Mouse (Mus musculus): ENCODE data around the gene Dpysl5. TPM values are rescaled to one million over a fixed set of nuclear protein-coding genes. Genes with fewer than 3 reads are reported as not detected.
"Not testable (repeated sequence)": the region's sequence is repeated elsewhere in the genome, so short reads cannot be mapped to it uniquely, and the experiment has no call there.

The Dpysl5 gene
- 100 to 1,000 TPM; 102 to 111 TPM for total RNA-seq (2021)
- long read RNA-seq, experiment 1, full-length matches to known transcripts = 8 of 27 reads
- long read RNA-seq, experiment 1, partial matches to known transcripts = 0 of 27 reads
- long read RNA-seq, experiment 1, other reads (novel, unspliced or antisense) = 19 of 27 reads
- long read RNA-seq, experiment 2, full-length matches to known transcripts = 17 of 34 reads
- long read RNA-seq, experiment 2, partial matches to known transcripts = 2 of 34 reads
- long read RNA-seq, experiment 2, other reads (novel, unspliced or antisense) = 15 of 34 reads

DNA sequence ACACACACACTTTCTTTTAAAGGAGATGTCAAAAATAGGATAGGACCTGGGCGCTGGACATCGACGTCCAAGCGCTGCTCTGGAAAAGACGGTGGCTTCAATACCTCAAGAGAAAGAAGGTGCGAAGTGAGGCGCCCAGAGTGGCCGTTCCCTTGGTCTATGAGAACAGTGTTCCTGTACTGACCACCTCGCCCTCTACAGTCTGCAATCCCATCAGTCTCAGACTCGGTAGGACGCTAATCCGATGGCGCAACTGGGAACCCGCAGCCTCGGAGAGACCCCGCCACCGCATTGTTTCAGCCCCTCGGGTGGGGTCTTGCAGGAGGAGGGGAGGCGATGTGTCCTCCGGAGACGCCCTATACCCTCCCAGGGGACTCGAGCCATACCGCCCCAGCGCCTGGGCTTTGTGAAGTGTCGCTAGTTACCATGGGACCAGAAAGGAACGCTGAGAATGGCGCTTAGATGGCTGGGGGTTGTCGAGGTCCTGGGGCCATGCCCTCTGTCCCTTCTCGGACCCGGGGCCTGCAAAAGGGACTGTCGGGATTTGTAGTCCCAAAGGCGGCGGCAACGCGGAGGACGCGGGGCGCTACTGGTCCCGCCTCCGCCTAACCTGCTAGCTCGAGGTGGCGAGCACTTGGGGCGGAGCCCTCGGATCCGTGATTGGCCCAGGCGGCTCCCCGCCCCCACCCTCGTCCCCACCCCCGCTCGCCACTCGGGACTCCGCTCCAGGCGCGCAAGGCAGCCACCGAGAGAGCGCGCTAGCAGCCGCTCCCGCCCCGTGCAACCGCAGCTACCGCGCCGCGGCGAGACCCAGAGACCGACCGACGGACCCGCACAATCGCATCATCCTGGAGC is at the start of gene Dpysl5:
Dpysl5 (plus strand) TSS at position 418 of the 855 bp plus-strand sequence.
- DNase-seq (ENCODE audit: low spot score in 2 of 2) = peak; percentile 86 to 89
- intact Hi-C loops (cut with DNase I) = loop anchor here (10.0 kb wide), 2 partner anchors 173 to 203 kb away; partner anchors contain the start of genes Agbl5 and Emilin1

DNA sequence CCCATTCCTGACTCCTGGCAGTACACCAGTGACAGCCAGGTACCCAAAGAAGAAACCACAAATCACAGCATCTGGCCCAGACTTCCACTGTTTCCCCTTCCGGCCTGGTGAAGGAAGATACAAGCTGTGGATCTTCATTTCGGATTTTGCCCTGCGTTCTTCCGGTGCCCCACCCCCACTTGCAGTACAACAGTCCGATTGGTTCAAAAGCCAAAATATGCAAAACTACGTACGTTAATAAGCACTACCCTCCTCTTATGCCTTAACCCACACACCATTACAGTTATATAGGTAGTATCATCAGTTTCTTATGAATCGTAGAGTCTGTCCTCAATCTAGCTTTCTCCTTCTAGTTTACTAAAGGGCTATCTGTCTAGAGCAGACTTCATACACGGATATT is 46.0 kb upstream of the Dpysl5 start:
- no peak for DNase-seq (ENCODE audit: low spot score in 2 of 2)
- intact Hi-C loops (cut with DNase I) = no loop called here

DNA sequence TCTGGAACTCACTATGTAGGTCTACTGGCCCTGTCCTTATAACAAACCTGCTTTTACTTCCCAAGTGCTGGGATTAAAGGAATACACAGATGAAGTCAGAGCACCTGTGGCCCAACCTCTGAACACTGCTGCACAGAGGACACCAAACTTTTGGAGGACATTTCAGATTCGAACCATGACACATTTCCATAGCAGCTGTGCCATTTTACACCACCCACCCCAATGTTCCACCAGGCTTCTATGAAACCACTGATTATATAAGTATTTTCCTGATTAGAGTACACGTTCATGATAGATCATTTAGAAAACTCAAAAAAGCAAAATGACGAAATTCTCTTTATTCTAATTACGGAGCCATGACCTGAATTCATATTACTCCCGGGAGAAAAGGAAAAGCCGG is 45.4 kb upstream of the Dpysl5 start:
- DNase-seq (ENCODE audit: low spot score in 2 of 2) = peak; percentile 44 to 65
- intact Hi-C loops (cut with DNase I) = no loop called here

DNA sequence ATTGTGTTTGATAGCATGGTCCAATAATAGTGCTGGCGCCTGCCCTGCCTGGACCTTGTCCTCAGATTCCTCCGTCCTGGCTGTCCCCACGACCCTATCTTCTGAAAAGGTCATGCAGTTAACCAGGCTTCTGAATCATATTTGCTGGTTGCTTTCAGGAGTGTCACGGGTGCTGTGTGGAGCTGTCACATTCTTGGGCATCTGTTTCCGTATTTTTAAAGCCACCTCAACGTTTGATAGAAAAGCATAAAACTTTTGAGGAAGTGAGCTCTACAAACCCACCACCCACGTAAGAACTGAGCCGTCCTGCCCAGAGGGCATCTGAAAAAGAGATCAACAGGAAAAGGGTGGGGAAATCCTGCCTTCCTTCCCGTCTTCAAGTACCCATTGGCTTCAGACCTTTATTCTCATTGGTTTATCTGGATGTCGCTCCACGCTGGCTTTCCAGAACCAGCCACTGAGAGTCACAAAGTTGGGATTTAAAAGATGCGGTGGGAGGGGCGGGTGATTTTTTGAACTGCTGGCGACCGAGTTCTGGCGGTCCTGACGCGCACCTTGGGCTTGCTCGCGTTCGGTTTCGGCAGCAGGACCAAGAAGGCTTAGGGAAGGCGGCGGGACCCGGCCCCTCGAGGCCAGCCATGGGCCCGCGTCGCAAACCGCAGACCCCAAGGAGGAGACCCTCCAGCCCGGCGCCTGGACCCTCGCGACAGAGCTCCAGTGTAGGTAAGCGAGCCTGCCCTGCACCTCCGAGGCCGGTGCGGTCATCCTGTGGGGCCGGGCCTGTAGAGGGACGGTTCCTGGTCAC is 44.8 kb upstream of the Dpysl5 start, which contains the start of gene Cenpa:
Cenpa (plus strand) TSS at position 387 of the 805 bp plus-strand sequence.
- peak; percentile 93 to 98 for DNase-seq (ENCODE audit: low spot score in 2 of 2)
- intact Hi-C loops (cut with DNase I) = no loop called here

DNA sequence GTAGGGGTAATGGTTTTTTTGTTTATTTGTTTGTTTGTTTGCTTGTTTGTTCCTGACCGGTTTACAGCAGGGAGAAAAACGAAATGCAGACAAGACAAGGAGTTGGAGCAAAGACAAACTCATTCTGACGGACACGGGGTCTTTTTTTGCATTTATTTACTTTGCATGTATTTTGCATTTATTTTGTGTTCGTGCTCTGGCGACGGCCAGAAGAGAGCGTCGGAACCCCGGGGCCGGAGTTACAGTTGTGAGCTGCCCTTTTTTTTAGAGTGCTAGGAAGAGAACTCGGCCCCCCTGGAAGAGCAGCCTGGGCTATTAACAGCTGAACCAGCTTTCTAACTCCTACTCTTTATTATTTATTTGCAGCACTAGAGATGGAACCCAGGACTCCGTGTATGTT is 44.1 kb upstream of the Dpysl5 start:
- no peak for DNase-seq (ENCODE audit: low spot score in 2 of 2)
- intact Hi-C loops (cut with DNase I) = no loop called here

DNA sequence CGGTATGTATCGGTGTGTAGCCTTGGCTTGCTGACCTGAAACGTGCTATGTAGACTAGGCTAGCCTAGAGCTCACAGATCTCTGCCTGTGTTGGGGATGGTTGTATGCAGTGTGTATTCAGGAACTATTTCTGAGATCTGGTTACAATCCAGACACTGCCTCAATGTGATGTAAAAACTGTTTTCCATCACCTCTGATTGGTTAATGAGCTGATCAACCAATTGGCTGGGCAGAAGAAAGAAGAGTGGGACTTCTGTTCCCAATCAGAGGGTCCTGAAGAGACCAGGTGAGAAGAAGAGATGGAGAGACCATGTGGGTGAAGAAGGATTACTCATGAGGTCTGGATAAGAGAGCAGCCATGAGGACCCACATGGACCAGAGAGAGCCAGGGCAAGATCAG is 43.7 kb upstream of the Dpysl5 start:
- intact Hi-C loops (cut with DNase I) = no loop called here

DNA sequence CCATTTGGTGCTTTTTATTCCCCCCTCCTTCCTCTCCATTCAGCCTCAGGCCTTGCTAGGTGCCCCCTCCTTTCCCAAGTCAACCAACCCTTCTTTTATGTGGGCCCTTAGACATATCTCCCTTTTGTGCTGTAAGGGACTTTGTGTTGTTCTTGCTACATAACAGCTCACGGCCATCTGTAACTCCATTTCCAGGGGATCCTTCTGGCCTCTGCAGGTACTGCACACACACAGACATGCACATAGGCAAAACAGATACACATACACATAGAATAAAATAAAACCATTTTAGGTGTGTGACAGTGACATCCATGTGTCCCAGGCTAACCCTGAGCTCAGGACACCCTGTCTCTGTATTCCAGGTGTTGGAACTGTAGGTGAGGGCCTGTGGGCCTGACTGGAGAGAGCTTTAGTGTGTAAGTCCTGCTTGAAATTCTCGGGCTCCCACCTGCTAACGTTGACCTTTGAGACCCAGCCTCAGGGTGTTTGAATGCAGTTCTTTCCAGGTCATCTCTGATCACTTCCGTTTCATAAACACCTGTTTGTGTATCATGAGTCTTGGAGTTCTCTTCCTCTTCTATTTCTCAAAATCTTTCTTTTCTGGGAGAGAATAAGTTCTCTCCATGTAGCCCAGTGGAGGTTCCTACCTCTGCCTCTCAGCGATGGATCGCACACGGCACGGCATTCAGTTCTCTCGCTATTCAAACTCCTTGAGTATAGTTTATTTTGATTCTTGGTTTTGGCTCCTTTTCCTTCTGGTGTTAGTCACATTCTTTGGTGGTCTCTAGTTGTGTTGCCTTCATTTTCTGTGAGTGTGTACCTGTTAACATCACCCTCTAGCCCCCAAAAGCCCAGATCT is 42.5 kb upstream of the Dpysl5 start:
- no peak for DNase-seq (ENCODE audit: low spot score in 2 of 2)

More for the DNA sequence above, 43.7 kb upstream of the Dpysl5 start:
- no peak for DNase-seq (ENCODE audit: low spot score in 2 of 2)

DNA sequence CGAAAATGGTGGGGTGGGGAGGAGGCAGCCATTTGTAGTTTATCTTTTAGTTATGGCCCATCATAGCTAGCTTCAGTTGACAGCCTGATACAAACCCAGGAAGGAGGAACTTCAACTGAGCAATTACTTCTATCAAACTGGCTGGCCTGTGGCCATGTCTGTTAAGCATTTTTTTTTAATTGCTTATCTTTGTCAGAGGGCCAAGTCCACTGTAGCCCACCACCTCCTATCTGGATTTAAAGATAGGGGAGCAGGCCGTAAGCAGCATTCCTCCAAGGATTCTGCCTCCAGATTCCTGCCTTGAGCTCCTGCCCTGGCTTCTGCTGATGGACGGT is 41.9 kb upstream of the Dpysl5 start:
- no peak for DNase-seq (ENCODE audit: low spot score in 2 of 2)
- intact Hi-C loops (cut with DNase I) = no loop called here

More for the DNA sequence above, 42.5 kb upstream of the Dpysl5 start:
- intact Hi-C loops (cut with DNase I) = no loop called here

DNA sequence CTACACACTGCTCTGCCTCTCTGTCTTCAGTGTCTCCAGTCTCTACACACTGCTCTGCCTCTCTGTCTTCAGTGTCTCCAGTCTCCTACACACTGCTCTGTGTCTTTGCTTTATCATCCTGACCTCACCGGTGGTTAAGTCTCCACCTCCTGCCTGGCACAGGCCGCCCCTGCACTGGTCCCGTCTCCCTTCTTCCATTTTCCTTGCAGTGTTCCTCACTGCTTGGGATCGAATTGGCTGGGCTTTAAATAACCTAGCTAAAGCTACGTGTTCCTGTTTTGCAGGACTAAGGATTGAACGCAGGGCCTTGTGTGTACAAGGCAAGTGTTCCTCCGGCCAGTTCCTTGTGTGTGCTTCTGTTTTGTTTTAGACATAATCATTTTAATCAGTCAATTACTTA is 41.3 kb upstream of the Dpysl5 start:
- no peak for DNase-seq (ENCODE audit: low spot score in 2 of 2)
- intact Hi-C loops (cut with DNase I) = no loop called here

DNA sequence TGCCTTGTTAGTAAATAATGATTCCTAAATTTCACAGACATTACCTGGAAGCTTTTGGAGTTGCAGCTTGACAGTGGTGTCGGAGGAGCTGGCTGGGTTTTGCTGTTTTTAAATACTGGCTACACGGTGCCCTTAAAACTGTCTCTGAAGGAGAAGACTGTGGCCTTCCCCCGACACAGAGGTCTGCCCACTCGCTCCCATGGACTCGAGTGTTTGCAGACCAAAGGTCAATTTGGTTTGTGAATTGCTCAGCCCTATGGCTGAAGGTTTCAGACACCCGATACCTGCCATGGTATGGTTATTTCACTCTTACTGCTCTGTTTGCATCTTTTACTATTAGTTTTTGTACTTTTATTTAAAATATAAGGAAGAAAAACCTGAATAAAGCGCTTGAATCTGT is 37.4 kb upstream of the Dpysl5 start:
- intact Hi-C loops (cut with DNase I) = no loop called here
- no peak for DNase-seq (ENCODE audit: low spot score in 2 of 2)

DNA sequence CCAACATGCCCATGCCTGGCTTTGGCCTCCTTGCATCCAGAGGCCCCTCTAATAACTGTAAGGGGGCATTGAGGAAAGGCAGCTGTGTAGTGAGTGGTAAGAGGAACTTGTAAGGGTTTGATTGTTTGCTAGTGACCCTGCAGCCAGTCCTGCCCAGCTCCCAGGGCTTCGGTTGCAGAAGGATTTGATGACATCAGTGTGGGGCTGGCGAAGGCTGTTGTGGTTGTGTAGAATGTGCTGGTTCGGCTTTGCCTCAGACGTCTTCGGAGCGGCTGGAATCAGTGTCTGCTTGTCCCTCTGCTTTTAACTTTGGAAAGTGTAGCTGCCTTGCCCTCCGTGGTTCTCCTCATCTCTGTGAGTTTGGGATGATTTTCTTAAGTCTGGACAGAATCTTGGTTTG is 34.6 kb upstream of the Dpysl5 start:
- DNase-seq (ENCODE audit: low spot score in 2 of 2) = no peak
- intact Hi-C loops (cut with DNase I) = no loop called here

DNA sequence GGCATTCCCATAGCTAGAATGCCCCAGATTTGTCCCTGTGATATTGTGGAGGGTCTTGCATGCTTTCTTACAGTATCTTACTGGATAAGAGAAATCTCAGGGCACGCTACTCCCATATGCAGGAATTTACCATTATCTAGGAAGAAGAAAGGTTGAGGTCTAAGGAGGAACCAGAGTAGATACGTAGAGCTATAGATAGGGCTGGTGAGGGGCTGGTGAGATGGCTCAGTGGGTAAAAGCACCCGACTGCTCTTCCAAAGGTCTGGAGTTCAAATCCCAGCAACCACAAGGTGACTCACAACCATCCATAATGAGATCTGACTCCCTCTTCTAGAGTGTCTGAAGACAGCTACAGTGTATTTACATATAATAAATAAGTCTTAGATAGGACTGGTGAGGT is 33.3 kb upstream of the Dpysl5 start:
- not testable (repeated sequence) for DNase-seq (ENCODE audit: low spot score in 2 of 2)

DNA sequence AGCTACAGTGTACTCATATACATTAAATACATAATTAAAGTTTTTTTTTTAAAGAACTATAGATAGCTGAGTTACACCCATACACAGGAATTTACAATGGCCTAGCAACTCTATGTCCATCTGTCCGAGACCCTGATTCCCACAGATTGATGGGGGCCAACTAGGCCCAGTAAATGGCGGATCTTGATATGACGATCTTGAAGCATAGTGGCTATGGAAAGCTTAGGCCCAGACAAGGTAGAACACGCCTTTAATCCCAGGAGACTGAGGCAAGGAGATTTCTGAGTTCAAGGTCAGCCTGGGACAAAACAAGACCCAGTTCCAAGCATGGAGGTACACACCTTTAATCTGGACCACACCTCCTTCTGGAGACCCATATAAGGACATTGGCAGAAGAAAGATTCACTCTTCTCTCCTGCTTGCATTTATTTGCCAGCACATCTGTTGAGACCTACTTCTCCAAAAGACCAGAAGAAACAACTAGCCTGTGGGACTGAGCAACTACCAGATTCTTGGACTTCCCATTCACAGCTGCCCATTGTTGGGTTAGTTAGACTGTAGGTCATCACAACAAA is 32.6 kb upstream of the Dpysl5 start:
- DNase-seq (ENCODE audit: low spot score in 2 of 2) = no peak

More for the DNA sequence above, 33.3 kb upstream of the Dpysl5 start:
- intact Hi-C loops (cut with DNase I) = not testable (repeated sequence)

DNA sequence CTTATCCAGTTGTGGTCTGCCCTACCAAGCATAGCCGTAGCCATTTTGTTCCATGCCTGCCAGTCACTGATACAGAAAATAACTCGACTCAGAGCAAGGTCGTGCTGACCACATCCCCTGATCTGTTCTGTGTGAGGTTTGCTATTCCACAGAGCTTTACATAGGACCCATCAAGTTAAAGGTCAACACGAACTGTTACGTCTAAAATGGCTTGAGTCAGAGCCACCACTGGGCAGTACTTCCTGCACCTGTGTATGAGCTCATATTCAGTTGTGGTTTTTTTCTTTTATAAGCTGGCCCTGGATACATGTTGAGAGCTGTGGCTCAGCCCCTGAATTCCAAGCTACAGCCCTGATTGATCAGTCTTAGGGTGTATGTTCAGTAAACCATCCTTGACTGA is 31.8 kb upstream of the Dpysl5 start:
- no peak for DNase-seq (ENCODE audit: low spot score in 2 of 2)
- intact Hi-C loops (cut with DNase I) = no loop called here

More for the DNA sequence above, 32.6 kb upstream of the Dpysl5 start:
- intact Hi-C loops (cut with DNase I) = no loop called here

DNA sequence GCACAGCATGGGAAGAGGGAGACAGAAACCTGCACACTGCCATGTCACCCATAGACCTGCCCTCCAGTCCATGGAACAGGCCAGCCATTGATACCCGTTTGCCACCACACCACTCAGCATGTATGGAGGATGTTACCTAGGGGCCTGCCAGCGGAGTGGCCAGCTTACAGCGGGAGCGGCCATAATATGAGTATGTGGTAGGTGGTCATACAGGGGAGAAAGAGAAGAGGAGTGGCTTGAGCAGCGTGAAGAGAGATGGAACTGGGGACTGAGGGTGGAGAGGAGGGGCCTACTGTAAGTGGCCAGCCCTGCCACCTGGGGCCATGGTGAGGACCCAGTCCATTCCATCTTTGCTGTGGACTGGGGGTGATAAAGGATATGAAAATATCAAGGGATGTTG is 29.4 kb upstream of the Dpysl5 start:
- intact Hi-C loops (cut with DNase I) = no loop called here
- DNase-seq (ENCODE audit: low spot score in 2 of 2) = no peak

DNA sequence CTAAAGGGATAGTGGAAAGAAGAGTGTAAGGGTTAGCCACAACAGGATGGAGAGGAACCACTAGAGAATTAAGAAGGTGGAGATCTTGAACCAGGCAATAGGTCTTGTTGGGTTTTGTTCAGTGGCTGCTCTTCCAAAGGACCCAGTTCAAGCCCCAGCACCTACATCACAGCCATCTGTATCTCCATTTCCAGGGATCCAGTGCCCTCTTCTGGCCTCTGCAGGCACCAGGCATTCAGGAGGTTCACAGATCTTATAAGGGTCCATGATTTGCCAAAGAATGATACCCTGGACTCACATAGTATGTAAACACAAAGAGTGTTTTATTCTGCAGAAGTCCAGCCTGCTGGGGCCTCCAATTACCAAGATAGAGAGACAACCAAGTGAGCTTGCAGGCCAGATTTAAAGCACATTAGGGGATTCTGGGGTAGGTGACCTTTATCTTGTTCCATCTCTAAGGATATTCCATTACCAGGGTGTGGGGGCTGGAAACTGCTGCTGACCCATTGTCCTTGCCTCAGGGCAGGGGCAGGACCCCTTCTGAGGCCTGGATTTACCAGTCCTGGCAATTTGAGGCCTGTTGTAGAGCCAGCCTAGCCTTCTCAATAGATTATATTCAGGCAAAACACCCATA is 28.3 kb upstream of the Dpysl5 start:
- intact Hi-C loops (cut with DNase I) = no loop called here
- DNase-seq (ENCODE audit: low spot score in 2 of 2) = no peak

DNA sequence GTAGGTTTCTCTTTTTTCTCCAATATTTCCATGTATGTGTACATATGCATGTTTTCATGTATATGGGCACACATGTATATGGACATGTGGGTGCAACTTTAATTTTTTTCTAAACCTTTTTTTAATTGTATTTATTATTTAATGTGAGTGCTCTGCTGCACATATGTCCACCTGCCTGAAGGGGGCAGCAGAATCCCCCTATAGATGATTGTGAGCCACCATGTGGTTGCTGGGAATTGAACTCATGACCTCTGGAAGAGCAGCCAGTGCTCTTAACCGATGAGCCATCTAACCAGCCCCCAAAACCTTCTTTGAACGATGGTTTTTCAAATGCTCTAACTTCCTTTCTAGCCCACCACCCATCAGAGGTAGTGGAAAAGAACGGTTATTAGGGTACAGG is 27.4 kb upstream of the Dpysl5 start:
- intact Hi-C loops (cut with DNase I) = no loop called here
- DNase-seq (ENCODE audit: low spot score in 2 of 2) = no peak

DNA sequence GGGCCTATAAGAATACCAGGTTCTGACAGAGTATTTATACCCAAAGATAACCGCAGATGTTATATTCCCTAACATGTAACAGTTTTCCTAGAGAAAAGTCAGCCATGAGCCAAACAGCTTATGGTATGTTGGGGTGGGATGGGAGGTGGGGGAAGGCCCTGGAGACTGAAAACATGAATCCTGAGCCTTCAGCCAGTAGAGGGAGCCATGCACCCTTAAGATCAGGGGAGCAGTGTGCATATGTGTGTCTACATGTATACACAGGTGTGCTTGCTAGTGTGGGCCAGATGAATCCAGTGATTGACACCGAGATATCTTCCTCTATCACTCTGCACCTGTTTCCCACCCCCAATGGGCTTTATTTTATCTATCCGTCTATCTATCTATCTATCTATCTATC is 24.6 kb upstream of the Dpysl5 start:
- intact Hi-C loops (cut with DNase I) = no loop called here
- DNase-seq (ENCODE audit: low spot score in 2 of 2) = peak; percentile 49 to 60

Measured in left cerebral cortex, postnatal 14 days (tissue).